Mouse (Mus musculus) frontal cortex, postnatal 14 days (tissue): ENCODE measurements around the gene Gm10382.
A peak's percentile ranks its signal among the peaks of the same experiment; 100 is the strongest.

ENCODE experiments used
- DNase-seq, 2 experiments: peaks; one replicate each; pipeline ENCODE4 v3.0.0; 2022; ENCODE audit warnings: low spot score in 2 of 2

The Gm10382 gene

DNA sequence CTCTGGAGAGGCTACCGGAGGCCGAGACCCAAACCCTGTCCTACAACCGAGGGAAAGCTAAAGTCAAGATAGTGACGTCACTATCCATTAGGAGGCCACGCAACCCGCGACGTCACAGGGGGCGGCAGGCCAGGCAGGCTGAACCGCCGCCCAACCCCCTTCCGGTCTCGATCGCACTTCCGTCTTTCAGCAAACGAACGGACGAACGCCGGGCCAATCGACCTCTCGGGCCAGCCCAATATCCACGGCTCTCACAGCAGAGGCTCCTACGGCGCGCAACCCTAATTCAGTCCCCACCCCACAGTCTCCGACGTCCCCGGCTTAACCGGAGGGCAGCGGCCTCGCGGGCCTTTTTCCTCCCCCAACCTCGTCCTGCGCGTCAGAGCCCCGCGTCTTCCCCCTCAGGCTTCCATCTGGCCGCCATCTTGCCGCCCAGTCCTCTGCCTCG is at the start of gene Gm10382:
Gm10382 (plus strand) TSS at position 192 of the 448 bp plus-strand sequence.
- peak; percentile 63 to 70 for DNase-seq

DNA sequence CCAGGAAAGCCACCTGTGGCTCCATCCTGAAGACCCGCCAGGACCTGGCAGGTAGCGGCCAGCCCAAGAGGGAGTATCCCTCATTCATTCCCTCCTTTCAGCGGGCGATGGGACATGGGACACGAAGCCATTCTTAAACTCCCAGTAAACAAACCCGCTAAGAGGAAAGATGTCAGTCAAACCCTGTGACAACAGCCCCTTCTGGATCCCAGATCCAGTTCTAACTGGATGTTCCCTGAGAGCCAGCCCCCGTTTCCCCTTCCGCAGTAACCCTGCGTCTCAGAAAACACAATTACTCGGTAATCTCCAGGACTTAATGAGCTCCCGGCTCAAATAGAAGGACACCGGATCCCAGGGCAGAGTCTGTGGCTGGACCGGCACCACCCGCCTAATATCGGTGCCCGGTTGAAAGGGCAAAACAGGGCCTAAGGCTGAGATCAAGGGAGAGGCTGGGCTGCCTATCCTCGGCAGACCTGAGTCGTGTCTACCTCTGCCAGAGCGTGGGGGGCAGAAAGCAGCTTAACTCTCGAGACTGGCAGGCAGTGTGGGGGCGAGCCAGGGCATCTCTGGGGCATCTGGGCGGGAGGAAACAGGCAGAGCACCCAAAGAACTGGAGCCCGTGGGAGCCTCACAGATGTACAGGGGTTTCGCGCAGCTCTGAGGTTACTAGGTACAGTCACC is 49.1 kb upstream of the Gm10382 start:
- peak in 1 of 2 experiments; percentile 38 for DNase-seq

DNA sequence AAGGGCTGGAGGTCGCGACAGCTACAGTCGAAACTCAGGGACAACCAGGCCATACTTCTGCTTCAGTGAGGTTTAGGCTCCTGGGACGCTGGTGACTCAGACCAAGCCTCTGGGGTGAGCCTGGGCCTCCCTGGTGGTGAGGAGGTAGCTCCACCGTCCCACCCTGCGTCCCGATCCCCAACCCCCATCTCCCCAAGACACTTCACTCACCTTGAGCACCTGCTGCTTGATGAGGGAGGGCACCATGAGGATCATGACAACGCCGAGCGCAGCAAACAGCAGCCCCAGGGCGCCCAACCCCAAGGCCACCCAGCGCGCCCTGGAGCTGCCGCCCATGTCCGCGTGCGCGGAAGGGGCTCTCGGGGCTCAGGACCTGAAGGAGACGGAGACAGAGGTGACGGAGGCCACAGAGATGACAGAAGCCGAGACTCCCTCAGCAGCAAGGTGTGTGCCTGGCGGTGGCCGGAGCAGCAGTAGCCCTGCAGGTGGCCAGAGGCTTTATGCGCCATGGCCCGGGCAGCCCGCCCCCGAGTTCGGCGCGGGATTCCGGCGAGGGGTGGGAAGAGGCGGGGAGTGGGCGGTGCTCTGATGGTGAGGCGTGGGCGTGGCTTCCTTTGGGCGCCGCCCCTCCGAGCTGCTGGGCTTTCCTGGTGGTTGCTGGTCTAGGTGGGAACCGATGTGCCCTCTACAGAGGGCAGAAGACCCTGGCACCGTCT is 48.4 kb upstream of the Gm10382 start, which contains the start of gene Scarb1:
Scarb1 (minus strand) TSS at position 548 of the 716 bp plus-strand sequence.
- peak; percentile 71 to 81 for DNase-seq

DNA sequence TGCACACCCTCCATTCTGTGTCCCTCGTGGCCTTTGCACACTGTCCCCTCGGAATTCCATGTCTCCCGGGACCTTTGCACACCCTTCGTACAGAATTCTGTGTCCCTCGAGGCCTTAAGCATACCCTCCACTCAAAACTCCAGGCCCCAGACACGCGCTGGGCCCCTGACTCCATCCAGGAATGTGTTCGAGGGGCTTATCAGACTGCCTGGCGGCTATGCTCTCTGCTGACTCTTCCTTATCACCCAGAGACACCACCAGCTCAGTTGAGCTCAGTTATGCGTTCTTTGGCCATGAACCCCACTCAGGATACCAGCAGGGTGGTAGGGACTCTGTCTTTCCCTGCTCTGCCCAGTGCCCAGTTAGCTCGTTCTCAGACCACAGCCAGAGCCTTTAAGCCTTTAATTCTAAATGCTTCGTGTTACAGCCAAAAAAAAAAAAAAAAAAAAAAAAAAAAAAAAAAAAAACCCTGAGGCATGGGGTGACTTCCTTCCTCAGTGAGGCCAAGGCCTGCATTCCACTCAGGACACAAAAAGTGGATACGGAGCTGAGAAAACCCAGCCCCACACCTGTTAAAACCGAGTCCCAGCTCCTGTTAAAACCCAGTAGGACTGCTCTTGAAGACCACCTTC is 47.5 kb upstream of the Gm10382 start:
- DNase-seq, result no peak

DNA sequence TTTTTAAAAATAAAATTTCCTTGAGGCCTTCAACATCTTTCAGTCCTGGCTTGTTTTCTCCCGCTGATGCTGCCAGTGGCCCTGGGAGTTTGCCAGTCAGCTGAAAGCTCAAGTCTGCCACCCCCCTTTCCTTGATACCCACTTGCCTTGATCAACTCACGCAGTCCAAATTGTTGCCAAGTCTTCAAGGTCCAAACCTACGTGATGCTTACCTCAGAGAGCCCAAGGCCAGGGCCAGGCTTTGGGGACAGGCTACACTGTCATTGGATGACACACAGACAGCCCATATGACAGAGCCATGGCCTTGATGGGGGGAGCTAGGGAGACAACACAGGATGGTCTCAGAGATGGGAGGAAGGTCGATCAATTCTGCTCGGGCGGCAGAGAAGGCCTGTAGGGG is 44.8 kb upstream of the Gm10382 start:
- DNase-seq, result no peak

DNA sequence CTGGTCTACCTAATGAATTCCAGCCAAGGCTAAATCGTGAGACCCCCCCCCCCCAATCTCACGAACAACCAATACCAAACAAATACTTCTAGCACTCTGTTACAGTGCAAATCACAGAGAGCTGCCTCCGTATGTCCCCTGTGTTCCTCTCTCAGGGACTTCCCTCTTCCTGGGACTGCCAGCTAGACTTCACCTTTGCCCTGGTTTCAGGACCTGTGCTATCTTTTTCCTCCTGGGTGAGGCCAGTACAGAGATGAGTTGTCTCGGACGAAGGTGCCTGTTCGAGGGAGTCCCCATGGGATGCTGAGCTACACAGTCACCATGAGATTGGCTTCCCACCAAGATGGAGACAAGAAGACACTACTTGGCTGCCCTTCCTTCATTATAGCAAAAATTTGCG is 41.1 kb upstream of the Gm10382 start:
- no peak for DNase-seq

DNA sequence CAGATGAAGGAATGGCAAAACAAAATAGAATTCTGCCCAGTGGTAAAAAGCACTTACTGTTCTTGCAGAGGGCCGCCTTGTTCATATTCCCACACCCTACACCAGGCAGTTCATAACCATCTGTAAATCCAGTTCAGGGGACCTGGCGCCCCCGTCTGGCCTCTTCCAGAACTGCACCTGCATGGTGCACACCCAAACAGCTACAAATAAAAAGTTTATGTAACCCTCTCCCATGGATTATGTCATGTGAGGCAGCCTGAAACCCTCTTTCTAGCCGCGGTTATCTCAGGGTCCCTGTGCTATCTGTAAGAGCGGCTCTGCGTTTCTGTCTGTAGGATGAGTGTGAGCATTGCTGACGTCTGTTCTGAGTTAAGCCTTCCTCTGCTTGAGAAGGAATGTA is 40.6 kb upstream of the Gm10382 start:
- no peak for DNase-seq

DNA sequence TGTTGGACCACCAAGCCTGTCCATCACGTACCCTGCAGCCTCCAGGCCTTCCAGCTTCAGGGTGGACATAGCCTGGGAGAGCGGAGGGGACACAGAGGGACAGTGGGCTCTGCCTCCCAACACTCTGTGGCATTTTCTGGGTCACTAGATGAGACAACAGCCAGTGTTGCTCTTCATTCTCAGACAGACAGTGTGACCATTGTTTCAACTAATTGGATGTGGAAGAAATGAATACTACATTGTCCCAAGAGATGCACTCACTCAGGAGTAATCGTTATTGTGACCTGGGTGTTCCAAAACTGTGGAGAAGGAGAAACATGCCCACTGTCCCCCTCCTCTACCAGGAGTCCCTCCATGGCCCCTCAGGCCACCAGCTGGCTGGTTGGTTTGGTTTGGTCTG is 39.7 kb upstream of the Gm10382 start:
- DNase-seq, result no peak

DNA sequence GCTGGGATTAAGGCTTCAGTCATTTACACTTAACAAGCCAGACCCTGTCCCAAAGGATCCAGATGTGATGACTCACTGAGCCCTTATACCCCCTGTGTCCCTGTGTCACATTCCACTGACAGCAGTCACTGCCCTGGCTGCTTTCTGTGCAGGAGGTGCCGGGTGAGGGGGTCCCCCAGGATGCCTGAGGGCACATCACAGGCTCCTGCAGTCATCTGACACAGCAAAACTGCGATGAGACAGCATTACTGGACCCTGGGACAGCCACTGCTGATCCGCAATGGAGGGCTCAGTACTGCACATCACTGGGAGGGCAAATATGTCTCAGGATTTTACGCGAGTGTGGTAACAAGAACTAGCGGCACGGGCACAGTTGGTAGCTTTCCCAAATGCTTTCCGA is 38.1 kb upstream of the Gm10382 start:
- DNase-seq, result no peak

DNA sequence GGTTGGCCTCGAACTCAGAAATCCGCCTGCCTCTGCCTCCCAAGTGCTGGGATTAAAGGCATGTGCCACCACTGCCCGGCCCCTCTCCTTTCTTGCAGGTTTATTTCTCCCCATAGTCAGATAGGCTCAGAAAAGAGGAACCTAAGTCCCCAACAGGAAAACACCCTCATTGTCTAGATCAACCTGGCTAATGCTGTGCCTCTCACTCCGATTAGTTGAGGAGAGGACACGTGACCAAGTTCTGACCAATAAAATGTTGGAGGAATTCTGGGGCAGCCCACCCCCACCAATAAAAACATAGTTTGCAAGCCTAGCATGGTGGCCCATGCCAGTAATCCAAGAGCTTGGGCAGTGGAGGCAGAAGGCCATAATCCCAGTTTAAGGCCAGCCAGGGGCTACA is 37.2 kb upstream of the Gm10382 start:
- no peak for DNase-seq

DNA sequence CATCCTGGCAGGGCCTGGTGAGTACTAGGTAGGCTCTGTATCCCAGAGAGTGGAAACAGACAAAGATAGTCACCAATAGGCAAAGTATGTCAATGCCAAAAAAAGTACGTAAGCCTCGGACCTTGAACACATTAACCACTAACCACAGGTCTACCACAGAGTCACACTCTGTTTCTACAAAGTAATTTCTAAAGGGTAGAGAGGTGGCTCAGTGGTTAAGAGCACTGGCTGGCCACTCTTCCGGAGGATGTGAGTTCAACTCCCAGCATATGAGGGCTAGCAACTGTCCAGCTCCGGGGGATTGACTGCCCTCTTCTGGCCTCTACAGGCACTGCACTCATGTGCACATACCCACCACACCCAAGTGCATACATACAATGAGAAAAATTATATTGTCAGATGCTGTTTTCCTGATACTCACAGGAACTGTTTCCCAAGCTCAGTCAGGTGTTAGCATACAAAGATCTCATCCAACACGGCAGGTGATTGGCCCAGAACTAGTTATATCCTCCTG is 36.3 kb upstream of the Gm10382 start:
- DNase-seq, result no peak

DNA sequence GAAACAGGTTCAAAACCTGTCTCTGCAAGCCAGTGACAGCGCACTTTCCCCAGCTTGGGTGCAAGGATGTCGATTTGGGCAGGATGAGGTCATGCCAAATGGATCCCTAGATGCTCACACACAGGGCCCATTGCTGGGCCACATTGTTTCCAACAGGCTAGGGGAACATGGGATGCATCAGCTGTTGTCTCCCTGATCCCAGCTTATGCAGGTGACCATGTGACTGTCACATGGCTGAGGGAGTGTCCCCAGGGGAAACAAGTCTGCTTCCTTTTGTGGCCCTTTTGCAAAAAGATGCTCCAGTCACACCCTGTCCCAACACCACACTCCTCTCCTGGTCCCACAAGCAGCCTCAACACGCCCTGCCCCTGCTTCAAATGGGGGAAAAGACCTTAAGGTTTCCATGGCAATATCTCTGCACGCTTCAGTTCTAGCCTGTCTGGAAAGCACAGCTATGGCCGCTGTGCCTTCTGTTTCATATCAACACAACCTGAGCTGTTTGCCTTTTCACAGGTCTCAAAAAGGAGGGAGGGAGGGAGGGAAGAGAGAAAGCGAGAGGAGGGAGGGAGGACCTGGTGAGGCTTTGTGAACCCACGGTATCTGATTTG is 34.1 kb upstream of the Gm10382 start:
- no peak for DNase-seq

DNA sequence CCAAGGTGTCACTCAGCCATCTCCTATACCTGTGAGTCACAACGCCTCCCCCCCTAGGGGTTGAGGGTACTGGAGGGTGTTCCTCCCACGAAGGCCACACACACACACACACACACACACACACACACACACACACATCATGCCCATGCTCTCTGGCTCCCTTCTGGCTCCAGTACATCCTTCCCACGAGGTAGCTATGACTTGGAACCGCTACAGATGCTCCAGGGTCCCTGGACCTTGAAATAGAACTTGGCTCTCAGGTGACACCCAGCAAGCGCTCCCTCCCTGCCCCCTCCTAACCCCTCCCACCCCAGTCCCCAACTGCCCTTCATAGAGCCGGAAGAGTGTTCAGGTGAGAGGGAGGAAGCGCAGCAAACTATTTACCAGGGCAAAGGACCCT is 33.5 kb upstream of the Gm10382 start:
- DNase-seq, result no peak

DNA sequence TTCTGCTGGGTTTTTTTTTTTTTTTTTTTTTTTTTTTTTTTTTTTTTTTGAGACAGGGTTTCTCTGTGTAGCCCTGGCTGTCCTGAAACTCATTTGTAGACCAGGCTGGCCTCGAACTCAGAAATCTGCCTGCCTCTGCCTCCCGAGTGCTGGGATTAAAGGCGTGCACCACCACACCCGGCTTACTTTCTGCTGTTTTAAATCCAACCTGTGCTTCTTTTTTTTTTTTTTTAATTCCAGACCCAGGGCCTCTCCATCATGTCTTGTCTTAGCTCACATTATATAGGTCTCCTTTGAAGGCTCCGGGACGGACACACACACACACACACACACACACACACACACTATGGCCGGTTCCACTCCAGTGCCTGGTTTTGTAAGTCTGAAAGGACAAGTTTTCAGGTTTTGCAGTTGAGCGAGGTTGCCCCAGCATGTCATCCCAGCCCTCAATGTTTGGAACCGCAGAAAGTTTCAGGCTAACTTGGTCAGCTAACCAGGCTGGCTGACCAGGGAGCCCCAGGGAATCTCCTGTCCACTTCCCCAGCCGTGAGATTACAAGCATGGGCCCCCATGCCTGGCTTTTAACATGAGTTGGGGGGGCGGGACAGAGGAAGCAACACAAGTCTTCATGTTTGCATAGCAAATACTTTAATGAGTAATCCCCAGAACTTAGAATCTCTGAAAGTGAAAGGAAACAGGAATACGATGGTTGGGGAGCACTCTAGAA is 31.4 kb upstream of the Gm10382 start:
- no peak for DNase-seq

DNA sequence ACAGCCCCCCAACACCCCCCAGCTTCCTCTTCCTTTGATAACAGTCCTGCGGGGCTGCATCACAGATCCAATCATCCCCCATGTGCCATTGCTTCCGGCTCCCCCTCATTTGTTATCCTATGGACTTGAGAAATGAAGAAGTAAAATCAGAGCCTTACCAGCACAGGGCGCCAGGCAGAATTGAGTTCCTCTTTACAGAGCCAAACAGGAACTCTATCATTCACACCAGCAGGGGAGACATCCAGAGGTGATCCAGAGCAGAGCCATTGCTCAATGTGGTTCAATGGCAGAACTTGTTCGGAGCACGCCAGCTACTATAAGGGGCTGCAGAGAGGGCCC is 30.9 kb upstream of the Gm10382 start:
- no peak for DNase-seq

DNA sequence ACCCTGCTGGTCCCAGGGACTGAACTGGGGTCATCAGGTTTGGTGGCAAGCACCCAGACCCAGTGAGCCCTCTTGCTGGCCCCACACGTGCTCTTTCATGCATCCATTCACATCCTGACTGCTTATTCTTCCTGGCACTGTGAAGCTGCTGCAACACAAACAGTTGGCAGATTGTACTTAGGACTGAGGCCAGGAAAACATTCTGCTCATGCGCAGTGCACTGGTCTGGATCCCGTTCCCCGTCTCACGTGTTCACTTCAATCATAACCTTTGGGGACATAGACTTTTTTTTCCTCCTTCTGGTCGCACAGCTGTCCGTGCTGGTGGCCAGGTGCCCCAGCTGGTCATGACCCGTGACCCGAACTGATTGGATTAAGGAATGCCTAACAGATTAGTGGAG is 28.6 kb upstream of the Gm10382 start:
- DNase-seq, result no peak

DNA sequence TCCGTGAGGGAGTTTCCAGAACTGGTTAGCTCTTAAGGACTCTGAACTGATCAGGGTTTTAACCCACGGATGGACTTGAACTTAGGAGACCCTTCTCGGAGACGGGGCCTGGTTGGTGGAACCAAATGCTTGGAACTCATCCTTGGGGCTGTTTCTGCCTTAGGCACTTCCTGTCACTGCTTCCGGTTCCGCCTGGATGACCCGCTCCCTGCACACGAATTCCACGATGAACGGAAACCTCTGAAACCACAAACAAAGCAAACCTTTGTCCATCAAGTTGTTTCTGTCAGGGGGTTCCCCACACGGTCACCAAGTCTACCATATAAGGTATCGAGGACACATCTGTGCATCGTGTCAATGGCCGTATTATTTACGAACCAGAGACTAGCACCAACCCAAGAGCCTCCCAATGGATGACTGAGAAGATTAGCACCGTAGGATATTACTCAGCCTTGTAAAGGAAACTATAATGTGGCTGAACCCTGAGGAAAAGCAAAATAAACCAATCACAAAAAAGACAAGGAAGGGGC is 28.1 kb upstream of the Gm10382 start:
- DNase-seq, result no peak

DNA sequence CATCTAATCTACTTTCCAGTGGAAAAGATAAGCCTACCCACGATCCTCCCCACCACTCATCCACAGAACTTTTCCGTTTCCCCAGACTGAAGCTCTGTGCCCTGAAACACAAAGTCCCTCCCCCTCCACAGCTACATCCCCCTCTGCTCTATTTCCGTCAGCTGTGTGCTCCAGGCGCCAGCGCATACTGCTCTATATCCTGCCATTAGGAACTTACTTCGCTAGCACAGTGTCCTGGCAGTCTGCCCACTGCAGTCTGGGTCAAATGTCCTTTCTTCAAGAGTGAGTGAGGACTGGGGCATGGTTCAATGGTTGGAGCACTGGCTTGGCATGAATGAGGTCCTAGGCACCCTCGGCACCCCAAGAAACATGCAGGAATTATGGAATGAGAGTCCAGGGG is 25.2 kb upstream of the Gm10382 start:
- DNase-seq, result no peak

DNA sequence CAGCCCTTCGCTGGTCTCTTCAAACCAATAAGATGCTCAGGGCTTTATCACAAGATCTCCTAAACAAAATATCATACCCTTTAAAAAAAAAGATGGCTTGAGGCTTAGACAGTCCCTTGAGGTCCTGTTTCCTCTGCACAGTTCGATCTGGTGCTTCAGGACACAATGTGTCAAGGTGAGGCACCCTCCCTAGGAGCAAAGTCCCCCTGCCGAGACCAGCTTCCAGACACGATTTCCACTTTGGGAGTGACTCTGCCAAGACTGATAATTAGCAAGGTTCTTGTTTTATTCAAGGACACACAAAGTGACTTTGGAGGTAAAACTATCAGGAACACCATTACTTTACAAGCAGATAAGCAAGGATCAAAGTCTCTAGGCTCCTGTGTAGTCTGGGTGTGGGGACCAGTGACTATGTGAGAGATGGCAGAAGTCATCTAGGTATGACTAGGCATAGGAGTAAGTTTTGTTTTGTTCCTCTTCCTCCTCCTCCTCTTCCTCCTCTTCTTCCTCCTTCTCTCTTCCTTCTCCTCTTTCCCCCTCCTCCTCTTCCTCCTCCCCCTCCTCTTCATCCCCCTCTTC is 24.2 kb upstream of the Gm10382 start:
- no peak for DNase-seq

DNA sequence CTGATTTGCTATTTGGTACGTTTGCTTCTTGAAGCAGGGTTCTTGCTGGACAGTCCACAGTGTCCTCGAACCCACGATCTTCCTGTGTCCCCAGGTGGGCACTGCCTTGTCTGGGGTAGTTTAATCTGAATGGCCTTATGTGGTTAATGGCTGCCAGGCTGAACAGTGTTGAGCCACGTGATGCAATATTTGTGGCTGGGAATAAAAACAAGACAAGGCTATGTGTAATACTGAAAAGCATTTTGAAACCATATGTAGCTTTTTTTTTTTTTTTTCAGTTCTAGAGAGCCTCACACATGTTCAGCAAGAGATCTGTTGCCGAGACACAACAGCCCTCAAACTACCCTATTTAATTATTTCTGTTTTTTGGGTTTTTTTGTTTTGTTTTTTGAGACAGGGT is 21.0 kb upstream of the Gm10382 start:
- DNase-seq, result no peak

DNA sequence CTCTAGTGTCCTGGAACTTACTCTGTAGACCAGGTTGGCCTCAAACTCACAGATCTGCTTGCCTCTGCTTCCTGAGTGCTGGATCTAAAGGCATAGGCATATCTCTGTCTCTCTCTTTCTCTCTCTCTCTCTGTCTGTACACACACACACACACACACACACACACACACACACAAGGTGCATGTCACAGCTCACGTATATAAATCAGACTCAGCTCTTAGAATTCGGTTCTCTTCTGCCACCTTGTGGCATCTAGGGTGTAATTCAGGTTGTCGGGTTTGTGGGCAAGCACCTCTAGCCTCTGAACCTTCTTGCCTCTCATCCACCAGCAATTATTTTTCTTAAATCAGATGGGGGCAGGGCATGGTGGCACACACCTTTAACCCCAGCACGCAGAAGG is 20.6 kb upstream of the Gm10382 start:
- DNase-seq, result peak in 1 of 2 experiments; percentile 63
